Mouse (Mus musculus): ENCODE data around the gene Mrfap1. TPM values are rescaled to one million over a fixed set of nuclear protein-coding genes. Genes with fewer than 3 reads are reported as not detected.
"Not testable (repeated sequence)": the region's sequence is repeated elsewhere in the genome, so short reads cannot be mapped to it uniquely, and the experiment has no call there.

The Mrfap1 gene
- 360 and 387 TPM in 2 replicates for polyA plus RNA-seq (2014; fragmentation: Nextera tagmentation; extraction: Ambion mirVana)

GRCm38 (mm10) chr5:36796296-36797014, at the start of gene Mrfap1:
Mrfap1 (minus strand) TSS chr5:36796772.
- peaks cover 14% of the 10 kb centered on the region for H3K36me3 ChIP-seq (replicated peaks; ENCODE audit: control insufficient read depth, insufficient read depth)
- not testable (repeated sequence) for H3K27me3 ChIP-seq (ENCODE audit: control insufficient read depth, insufficient read depth, low read length); H3K9me3 ChIP-seq (ENCODE audit: control insufficient read depth, low read length); H3K4me1 ChIP-seq (replicated peaks; ENCODE audit: control insufficient read depth, insufficient read depth, low read length)
- WGBS, result under 1% methylated on average over 87 of the region's 90 CpGs
- H3K9ac ChIP-seq, result peak within 1 kb of the TSS; percentile 78
- peak within 1 kb of the TSS; percentile 59 for H3K4me2 ChIP-seq (replicated peaks)
- H3K4me3 ChIP-seq (replicated peaks; ENCODE audit: low read length), result peak within 1 kb of the TSS; percentile 56
- peak within 1 kb of the TSS; percentile 93 for H3K27ac ChIP-seq
- DNase-seq (ENCODE audit: low spot score) (peak; percentile 96), ATAC-seq (ENCODE audit: low FRiP score) (peak; percentile 82)

GRCm38 (mm10) chr5:36844490-36844889, 47.9 kb upstream of the Mrfap1 start:
- ATAC-seq (ENCODE audit: low FRiP score) (peak; percentile 62), DNase-seq (ENCODE audit: low spot score) (no peak)
- no peak overlapping the region for H3K4me2 ChIP-seq (replicated peaks)
- peak overlapping the region; percentile 47; the same call in 1 of the 2 replicates for H3K27ac ChIP-seq
- H3K9ac ChIP-seq, result no peak overlapping the region
- H3K36me3 ChIP-seq (replicated peaks; ENCODE audit: control insufficient read depth, insufficient read depth), result no peaks in the 10 kb centered on the region
- H3K4me1 ChIP-seq (replicated peaks; ENCODE audit: control insufficient read depth, insufficient read depth, low read length), result 0 out of 2 replicates have a peak, but pooled peaks cover 2% of the 10 kb centered on the region
- H3K9me3 ChIP-seq (ENCODE audit: control insufficient read depth, low read length), result no peaks in the 10 kb centered on the region
- H3K4me3 ChIP-seq (replicated peaks; ENCODE audit: low read length), result no peak overlapping the region
- no peaks in the 10 kb centered on the region for H3K27me3 ChIP-seq (ENCODE audit: control insufficient read depth, insufficient read depth, low read length)
- WGBS, result 48% methylated on average over 10 of the region's 10 CpGs

GRCm38 (mm10) chr5:36841701-36842100, 45.1 kb upstream of the Mrfap1 start:
- WGBS, result 65% methylated on average over 1 of the region's 1 CpGs
- Histone ChIP-seq H3K27ac (no peak overlapping the region), H3K4me2 (replicated peaks) (no peak overlapping the region), H3K36me3 (replicated peaks; ENCODE audit: control insufficient read depth, insufficient read depth) (no peaks in the 10 kb centered on the region), H3K27me3 (ENCODE audit: control insufficient read depth, insufficient read depth, low read length) (no peaks in the 10 kb centered on the region), H3K9me3 (ENCODE audit: control insufficient read depth, low read length) (no peaks in the 10 kb centered on the region), H3K4me3 (replicated peaks; ENCODE audit: low read length) (no peak overlapping the region), H3K9ac (no peak overlapping the region), H3K4me1 (replicated peaks; ENCODE audit: control insufficient read depth, insufficient read depth, low read length) (0 out of 2 replicates have a peak, but pooled peaks cover 2% of the 10 kb centered on the region)
- no peak for ATAC-seq (ENCODE audit: low FRiP score)
- DNase-seq (ENCODE audit: low spot score), result no peak

GRCm38 (mm10) chr5:36840092-36840491, 43.5 kb upstream of the Mrfap1 start:
- no peak overlapping the region for H3K9ac ChIP-seq
- ATAC-seq (ENCODE audit: low FRiP score), result no peak
- DNase-seq (ENCODE audit: low spot score), result no peak
- H3K27ac ChIP-seq, result no peak overlapping the region
- 88% methylated on average over 7 of the region's 7 CpGs for WGBS
- no peaks in the 10 kb centered on the region for H3K27me3 ChIP-seq (ENCODE audit: control insufficient read depth, insufficient read depth, low read length)
- no peak overlapping the region for H3K4me3 ChIP-seq (replicated peaks; ENCODE audit: low read length)
- no peaks in the 10 kb centered on the region for H3K36me3 ChIP-seq (replicated peaks; ENCODE audit: control insufficient read depth, insufficient read depth)
- no peak overlapping the region for H3K4me2 ChIP-seq (replicated peaks)
- H3K9me3 ChIP-seq (ENCODE audit: control insufficient read depth, low read length), result no peaks in the 10 kb centered on the region
- 0 out of 2 replicates have a peak, but pooled peaks cover 2% of the 10 kb centered on the region for H3K4me1 ChIP-seq (replicated peaks; ENCODE audit: control insufficient read depth, insufficient read depth, low read length)

DNA sequence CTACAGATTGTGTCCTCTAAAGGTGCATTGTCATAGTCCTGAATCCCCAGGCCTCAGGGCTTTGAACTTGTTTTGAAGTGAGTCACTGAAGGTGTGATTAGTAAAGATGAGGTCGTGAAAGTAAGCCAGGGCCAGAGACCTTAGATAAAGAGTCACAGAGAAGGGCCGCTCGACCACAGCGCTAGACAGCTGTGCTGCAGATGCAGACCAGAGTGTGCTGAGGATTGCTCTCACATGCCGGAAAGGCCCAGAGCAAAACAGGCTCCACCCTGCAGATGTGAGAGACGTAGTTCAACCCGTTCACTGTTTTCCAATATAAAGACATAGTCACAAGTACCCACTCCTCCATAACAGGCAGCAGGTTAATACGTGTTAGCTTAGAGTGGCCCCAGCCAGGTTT, 43.0 kb upstream of the Mrfap1 start:
- H3K4me3 ChIP-seq (replicated peaks; ENCODE audit: low read length), result no peak overlapping the region
- no peak overlapping the region for H3K4me2 ChIP-seq (replicated peaks)
- no peaks in the 10 kb centered on the region for H3K9me3 ChIP-seq (ENCODE audit: control insufficient read depth, low read length)
- ATAC-seq (ENCODE audit: low FRiP score) (no peak), DNase-seq (ENCODE audit: low spot score) (no peak)
- no peaks in the 10 kb centered on the region for H3K27me3 ChIP-seq (ENCODE audit: control insufficient read depth, insufficient read depth, low read length)
- WGBS, result 78% methylated on average over 8 of the region's 8 CpGs
- 0 out of 2 replicates have a peak, but pooled peaks cover 2% of the 10 kb centered on the region for H3K4me1 ChIP-seq (replicated peaks; ENCODE audit: control insufficient read depth, insufficient read depth, low read length)
- no peaks in the 10 kb centered on the region for H3K36me3 ChIP-seq (replicated peaks; ENCODE audit: control insufficient read depth, insufficient read depth)
- H3K27ac ChIP-seq, result no peak overlapping the region
- H3K9ac ChIP-seq, result no peak overlapping the region

DNA sequence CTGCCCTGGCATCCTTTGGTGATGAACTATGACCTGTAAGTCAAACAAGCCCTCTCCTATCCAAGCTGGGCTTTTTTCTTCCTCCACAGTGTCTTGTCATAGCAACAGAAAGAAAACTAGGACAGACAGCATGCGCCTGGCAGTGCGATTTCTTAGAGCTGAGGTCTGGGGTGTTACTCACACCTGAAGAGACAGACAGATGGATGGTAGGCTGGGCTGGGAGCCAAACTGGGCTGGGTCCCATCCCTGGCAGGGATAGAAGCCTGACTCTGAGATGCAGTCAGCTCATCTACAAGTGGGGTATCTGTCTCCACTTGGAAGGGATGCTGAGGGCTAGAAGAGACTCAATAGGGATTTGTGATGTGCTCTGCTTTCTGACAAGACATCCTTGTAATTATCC, 42.5 kb upstream of the Mrfap1 start:
- H3K9ac ChIP-seq, result no peak overlapping the region
- DNase-seq (ENCODE audit: low spot score) (no peak), ATAC-seq (ENCODE audit: low FRiP score) (no peak)
- H3K36me3 ChIP-seq (replicated peaks; ENCODE audit: control insufficient read depth, insufficient read depth), result no peaks in the 10 kb centered on the region
- no peak overlapping the region for H3K4me3 ChIP-seq (replicated peaks; ENCODE audit: low read length)
- H3K9me3 ChIP-seq (ENCODE audit: control insufficient read depth, low read length), result no peaks in the 10 kb centered on the region
- H3K27ac ChIP-seq, result no peak overlapping the region
- WGBS, result 90% methylated on average over 2 of the region's 2 CpGs
- H3K27me3 ChIP-seq (ENCODE audit: control insufficient read depth, insufficient read depth, low read length), result no peaks in the 10 kb centered on the region
- no peaks in the 10 kb centered on the region for H3K4me1 ChIP-seq (replicated peaks; ENCODE audit: control insufficient read depth, insufficient read depth, low read length)
- no peak overlapping the region for H3K4me2 ChIP-seq (replicated peaks)

- Histone ChIP-seq H3K9ac (no peak overlapping the region), H3K4me1 (replicated peaks; ENCODE audit: control insufficient read depth, insufficient read depth, low read length) (peaks cover 3% of the 10 kb centered on the region; the same call in 1 of the 2 replicates), H3K4me2 (replicated peaks) (no peak overlapping the region), H3K36me3 (replicated peaks; ENCODE audit: control insufficient read depth, insufficient read depth) (no peaks in the 10 kb centered on the region), H3K27ac (no peak overlapping the region), H3K4me3 (replicated peaks; ENCODE audit: low read length) (no peak overlapping the region), H3K27me3 (ENCODE audit: control insufficient read depth, insufficient read depth, low read length) (no peaks in the 10 kb centered on the region; the same call in 1 of the 2 replicates), H3K9me3 (ENCODE audit: control insufficient read depth, low read length) (no peaks in the 10 kb centered on the region)
- WGBS, result 4% methylated on average over 6 of the region's 6 CpGs
- ATAC-seq (ENCODE audit: low FRiP score) (no peak), DNase-seq (ENCODE audit: low spot score) (peak; percentile 89)
Measured at GRCm38 (mm10) chr5:36835933-36836332, 39.4 kb upstream of the Mrfap1 start.

DNA sequence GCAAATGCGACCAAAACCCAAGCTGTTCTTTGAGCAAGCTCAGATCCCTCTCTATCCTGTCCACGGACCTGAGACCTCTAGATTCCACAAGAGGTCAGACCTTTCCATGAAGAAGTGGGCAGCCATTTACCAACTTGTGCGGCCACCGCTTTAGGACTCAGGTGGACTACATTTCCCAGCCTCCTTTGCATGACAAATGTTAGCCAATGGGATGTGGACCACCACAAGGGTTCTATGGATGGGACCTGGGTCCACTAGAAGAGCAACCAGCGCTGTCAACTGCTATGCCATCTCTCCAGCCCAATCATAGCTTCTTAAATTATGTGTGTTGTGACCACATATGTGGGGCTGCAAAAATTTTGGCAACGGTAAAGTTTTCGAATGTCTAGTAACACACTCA, 34.7 kb upstream of the Mrfap1 start:
- 72% methylated on average over 7 of the region's 7 CpGs for WGBS
- Histone ChIP-seq H3K9me3 (ENCODE audit: control insufficient read depth, low read length) (no peaks in the 10 kb centered on the region), H3K27ac (no peak overlapping the region), H3K4me1 (replicated peaks; ENCODE audit: control insufficient read depth, insufficient read depth, low read length) (peaks cover 14% of the 10 kb centered on the region), H3K4me3 (replicated peaks; ENCODE audit: low read length) (no peak overlapping the region), H3K4me2 (replicated peaks) (peak overlapping the region; percentile 70; the same call in 1 of the 2 replicates), H3K27me3 (ENCODE audit: control insufficient read depth, insufficient read depth, low read length) (no peaks in the 10 kb centered on the region; the same call in 1 of the 2 replicates), H3K9ac (no peak overlapping the region), H3K36me3 (replicated peaks; ENCODE audit: control insufficient read depth, insufficient read depth) (peaks cover 9% of the 10 kb centered on the region; the same call in 1 of the 2 replicates)
- no peak for DNase-seq (ENCODE audit: low spot score)
- ATAC-seq (ENCODE audit: low FRiP score), result peak; percentile 32; the same call in 1 of the 2 replicates

DNA sequence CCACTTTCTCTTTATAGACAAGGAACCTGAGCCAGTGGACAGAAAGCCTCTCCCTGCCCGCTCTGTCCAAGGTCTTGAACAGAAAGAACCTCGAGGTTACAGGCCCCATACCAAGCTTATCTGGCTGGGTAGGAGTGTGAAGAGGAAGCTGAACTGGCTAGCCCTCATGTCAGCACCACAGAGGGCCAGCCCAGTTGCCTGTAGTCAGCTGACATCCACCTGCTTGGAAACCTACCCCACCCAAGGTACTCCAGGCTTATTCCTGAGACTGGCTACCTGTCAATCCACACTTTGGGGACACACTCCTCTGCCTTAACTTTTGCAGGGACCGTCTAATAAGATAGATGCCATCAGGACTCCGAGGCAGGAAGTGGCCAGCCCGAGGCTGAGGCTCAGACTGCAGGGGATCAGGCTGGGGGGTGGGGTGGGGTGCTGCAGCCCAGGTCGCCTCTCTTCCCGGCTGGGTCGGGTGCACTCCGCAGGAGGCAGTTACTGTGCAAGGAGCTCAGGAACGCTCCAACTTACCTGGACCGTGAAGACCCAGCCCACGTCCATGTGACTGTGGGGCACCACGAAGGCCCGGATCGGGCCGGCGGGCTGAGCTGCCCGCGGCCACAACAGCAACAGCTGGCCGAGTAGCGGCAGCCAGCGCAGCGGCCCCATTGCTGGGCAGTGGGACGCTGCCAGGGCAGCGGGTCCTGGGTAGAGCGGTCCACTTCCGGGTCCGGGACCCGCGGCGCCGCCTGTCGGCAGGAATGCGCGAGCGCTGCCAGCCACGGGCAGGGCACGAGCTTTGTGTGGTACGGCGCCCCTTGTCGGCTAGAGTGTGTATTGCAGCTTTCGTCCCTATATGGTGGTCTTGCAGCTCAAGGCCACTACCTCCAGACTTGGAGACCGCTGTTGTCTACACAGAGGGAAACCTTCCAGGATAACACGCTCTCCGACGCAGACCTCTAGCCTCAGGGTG, 33.6 kb upstream of the Mrfap1 start, which contains the start of gene Man2b2:
Gene Man2b2, minus strand, starts transcription at position 741 of the 967 bp plus-strand sequence.
- peak; percentile 87 for ATAC-seq (ENCODE audit: low FRiP score)
- 4% methylated on average over 46 of the region's 46 CpGs for WGBS
- Histone ChIP-seq H3K27ac (no peak within 1 kb of the TSS), H3K9ac (peak within 1 kb of the TSS; percentile 62), H3K27me3 (ENCODE audit: control insufficient read depth, insufficient read depth, low read length) (no peaks in the 10 kb centered on the region; the same call in 1 of the 2 replicates), H3K4me2 (replicated peaks) (peak within 1 kb of the TSS; percentile 70), H3K4me1 (replicated peaks; ENCODE audit: control insufficient read depth, insufficient read depth, low read length) (peaks cover 14% of the 10 kb centered on the region), H3K4me3 (replicated peaks; ENCODE audit: low read length) (peak within 1 kb of the TSS; percentile 46), H3K9me3 (ENCODE audit: control insufficient read depth, low read length) (no peaks in the 10 kb centered on the region), H3K36me3 (replicated peaks; ENCODE audit: control insufficient read depth, insufficient read depth) (peaks cover 9% of the 10 kb centered on the region; the same call in 1 of the 2 replicates)
- peak; percentile 90 for DNase-seq (ENCODE audit: low spot score)
